Mouse (Mus musculus) G1E (cell line): Measurements from ENCODE around the gene Mief1. TPM values are rescaled to one million over a fixed set of nuclear protein-coding genes. Genes with fewer than 3 reads are reported as not detected.

Experiments used
- ATAC-seq: 2 replicates; pipeline ENCODE4 v1.8.0; 2016; ENCODE audit warnings: mild to moderate bottlenecking; ENCODE audit not compliant: insufficient number of reproducible peaks, poor library complexity, low FRiP score, severe bottlenecking; ENCODE audit errors: extremely low read depth
- DNase-seq: peaks from one replicate; pipeline ENCODE4 v3.0.0; 2012; ENCODE audit warnings: low spot score
- H3K27me3 ChIP-seq: 2 replicates; pipeline ENCODE4 v1.6.1; 2012; ENCODE audit warnings: mild to moderate bottlenecking, low read length, inconsistent platforms; ENCODE audit not compliant: insufficient read depth
- H3K36me3 ChIP-seq: replicated peaks from 2 replicates; pipeline ENCODE3; 2012; ENCODE audit warnings: mild to moderate bottlenecking, inconsistent platforms
- H3K4me1 ChIP-seq: 2 replicates; pipeline ENCODE4 v1.6.1; 2012; ENCODE audit warnings: low read depth, low read length, inconsistent platforms, mixed read lengths; ENCODE audit not compliant: insufficient read depth
- H3K4me3 ChIP-seq: 2 replicates; pipeline ENCODE4 v1.5.1; 2012; ENCODE audit warnings: low read depth, mild to moderate bottlenecking, inconsistent platforms, low read length, moderate library complexity, mixed read lengths
- H3K9me3 ChIP-seq: replicated peaks from 2 replicates; pipeline ENCODE4 v1.6.1; 2012; ENCODE audit warnings: inconsistent platforms
- CTCF ChIP-seq: IDR thresholded peaks from 2 replicates; pipeline ENCODE4 v1.5.1; 2012; ENCODE audit warnings: low read depth, low read length, inconsistent platforms, mixed read lengths
- GATA1 ChIP-seq: IDR thresholded peaks from 2 replicates; pipeline ENCODE4 v1.6.1; 2012; ENCODE audit warnings: borderline replicate concordance, low read length, inconsistent platforms, mixed read lengths
- GATA2 ChIP-seq: IDR thresholded peaks from 2 replicates; pipeline ENCODE4 v1.6.1; 2012; ENCODE audit warnings: low read depth, low read length, inconsistent platforms, borderline replicate concordance
- POLR2AphosphoS5 ChIP-seq: IDR thresholded peaks from 2 replicates; pipeline ENCODE4 v1.6.1; 2012; ENCODE audit warnings: low read depth, low read length, inconsistent platforms; ENCODE audit not compliant: insufficient replicate concordance
- TAL1 ChIP-seq: conservative IDR thresholded peaks from 2 replicates; pipeline ENCODE4 v1.6.1; 2012; ENCODE audit warnings: low read depth, low read length, inconsistent platforms, mixed read lengths
- polyA plus RNA-seq: library from polyadenylated mRNA; stranded (reverse); fragments of >175 nt; gene quantifications from 2 replicates; pipeline ENCODE4 v1.2.3, GENCODE M21; 2012
- total RNA-seq, 2 experiments: library from RNA; stranded (forward) in 1 of 2; stranded (reverse) in 1 of 2; fragments of 200-1000 nt in 1 of 2; fragments of >200 nt in 1 of 2; fragmentation: Nextera tagmentation in 1 of 2; gene quantifications; 2 replicates each; pipeline ENCODE4 v1.2.3; 2014 to 2017

The Mief1 gene
- total RNA-seq (2014; fragmentation: Nextera tagmentation) = 35.4 and 44.9 TPM in 2 replicates
- total RNA-seq (2017) = 36.1 and 36.8 TPM in 2 replicates
- polyA plus RNA-seq = 20.2 and 26.6 TPM in 2 replicates

DNA sequence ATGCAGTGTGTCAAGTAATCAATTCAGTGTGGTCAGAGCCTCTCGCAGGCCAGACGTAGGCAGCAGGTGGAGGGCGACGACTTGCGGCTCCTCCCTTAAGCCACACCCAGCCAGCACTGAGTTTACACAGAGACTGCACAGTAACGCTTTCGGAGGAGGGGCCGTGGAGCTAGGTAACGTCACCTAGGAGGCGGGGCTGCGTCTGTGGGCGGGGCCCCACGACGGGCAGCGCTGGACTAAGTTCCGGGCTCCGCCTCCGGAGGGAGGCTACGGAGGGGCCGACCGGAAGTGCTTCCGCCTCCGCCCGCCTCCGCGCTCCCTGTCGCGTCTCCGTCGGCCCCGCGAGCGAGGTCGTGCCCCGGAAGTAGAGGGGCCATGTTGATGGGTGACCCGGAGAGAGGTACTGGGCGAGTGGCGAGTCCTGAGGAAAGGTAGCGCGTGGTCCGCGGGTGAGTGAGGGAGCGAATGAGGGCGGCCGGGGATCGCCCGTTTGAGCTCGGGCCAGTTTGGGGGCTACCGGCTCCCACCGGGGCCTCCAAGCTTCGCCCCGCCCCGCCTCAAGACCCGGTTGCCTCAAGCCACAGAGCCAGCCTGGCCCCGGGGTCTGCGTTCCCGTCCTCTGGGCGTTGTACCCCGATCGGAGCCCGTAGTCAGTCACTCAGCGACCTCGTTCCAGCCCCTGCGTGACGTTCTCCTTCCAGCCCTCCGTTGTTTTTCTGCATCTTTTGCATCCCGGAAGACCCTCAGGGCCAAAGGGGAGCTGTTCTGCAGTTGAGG lies at the start of gene Mief1:
Gene Mief1 (plus strand): TSS at position 286 of the 777 bp plus-strand sequence.
- H3K4me1 ChIP-seq = peaks cover 41% of the 10 kb centered on the region
- ATAC-seq = peak; percentile 98

DNA sequence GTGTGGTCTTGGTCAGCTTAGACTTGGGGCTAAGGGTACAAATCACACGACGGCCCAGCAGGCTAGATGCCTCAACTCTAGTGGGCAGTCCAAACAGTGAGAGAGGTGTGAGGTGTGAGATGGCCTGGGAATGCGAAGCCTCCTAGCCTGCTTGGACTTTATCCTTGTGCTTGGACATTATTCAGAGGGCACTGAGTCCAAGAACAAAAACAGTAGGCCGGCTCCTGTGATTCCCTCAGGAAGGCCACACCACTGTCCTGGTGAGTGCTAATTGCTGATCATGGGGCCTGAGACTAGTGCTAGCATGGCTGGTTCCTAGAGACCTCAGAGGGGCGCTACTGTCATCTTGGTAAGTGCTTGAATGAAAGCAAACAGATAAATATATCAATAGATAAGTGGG lies 44.9 kb upstream of the Mief1 start:
- no peaks in the 10 kb centered on the region for H3K36me3 ChIP-seq
- peaks cover 41% of the 10 kb centered on the region for H3K27me3 ChIP-seq
- TF ChIP-seq GATA1 = no peak
- TF ChIP-seq POLR2AphosphoS5 = no peak
- no peak for TF ChIP-seq GATA2
- no peak for TF ChIP-seq TAL1
- no peak for TF ChIP-seq CTCF
- H3K4me3 ChIP-seq = no peak overlapping the region
- ATAC-seq (no peak), DNase-seq (no peak)
- no peaks in the 10 kb centered on the region for H3K4me1 ChIP-seq
- H3K9me3 ChIP-seq = no peaks in the 10 kb centered on the region

More for the DNA sequence above, at the start of gene Mief1:
- peaks cover 37% of the 10 kb centered on the region for H3K36me3 ChIP-seq
- H3K9me3 ChIP-seq = no peaks in the 10 kb centered on the region
- peak; percentile 92 for DNase-seq
- TF ChIP-seq TAL1 (no peak), POLR2AphosphoS5 (no peak), GATA2 (no peak)
- H3K27me3 ChIP-seq = peaks cover 13% of the 10 kb centered on the region
- H3K4me3 ChIP-seq = peak within 1 kb of the TSS; percentile 93

DNA sequence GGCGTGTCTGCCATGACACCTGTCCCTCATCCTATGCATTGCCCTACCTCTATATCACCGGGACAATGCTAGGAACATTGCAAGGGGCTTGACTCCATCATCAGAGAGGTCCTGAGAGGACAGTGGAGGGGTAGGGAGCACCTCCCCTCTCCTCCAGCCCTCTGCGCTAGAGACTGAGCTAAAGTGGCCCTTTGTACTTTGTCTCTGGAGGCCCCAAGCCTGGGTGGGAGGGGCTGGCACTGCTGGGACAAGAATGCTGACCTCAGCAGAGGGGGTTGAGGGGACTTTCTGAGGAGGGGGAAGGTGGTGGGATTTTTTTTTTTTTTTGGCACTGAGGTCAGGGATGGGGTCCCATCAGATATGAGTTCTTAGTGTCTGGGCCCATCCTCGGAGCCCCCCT lies 43.7 kb upstream of the Mief1 start:
- H3K4me3 ChIP-seq = no peak overlapping the region
- H3K4me1 ChIP-seq = no peaks in the 10 kb centered on the region
- no peak for ATAC-seq
- no peak for DNase-seq
- no peaks in the 10 kb centered on the region for H3K36me3 ChIP-seq
- peaks cover 45% of the 10 kb centered on the region for H3K27me3 ChIP-seq
- TF ChIP-seq GATA2 (no peak), GATA1 (no peak), POLR2AphosphoS5 (no peak), CTCF (no peak), TAL1 (no peak)
- no peaks in the 10 kb centered on the region for H3K9me3 ChIP-seq

DNA sequence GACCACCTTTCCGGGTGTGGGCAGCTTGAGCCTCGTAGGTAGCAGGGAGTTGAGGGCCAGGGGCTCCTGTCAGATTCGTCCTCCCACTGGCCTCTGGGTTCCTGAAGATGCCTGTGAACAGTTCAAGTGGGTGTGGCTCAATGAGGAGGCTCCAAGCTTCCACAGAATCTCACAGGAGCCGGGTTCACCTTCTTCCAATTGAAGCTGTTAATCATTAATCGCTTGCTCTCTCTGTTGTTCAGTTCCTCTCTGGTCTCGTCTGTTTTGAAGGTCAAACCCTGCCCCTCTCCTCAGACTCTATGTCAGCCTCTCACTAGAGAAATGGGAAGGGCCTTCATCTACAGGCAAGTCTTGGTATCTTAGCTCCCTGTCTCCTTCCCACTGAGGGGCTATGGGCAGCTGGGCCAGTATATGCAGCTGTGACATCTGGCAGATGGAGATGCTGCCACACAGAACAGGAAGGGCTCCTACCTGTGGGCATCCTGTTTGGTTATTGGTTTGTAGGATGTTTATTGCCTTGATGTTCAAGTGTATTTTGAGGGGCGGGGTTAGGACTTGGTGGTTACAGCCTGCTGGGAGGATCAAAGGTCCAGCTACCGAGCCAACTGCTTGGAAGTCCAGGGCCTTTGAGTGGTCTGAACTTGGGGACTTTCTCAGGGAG lies 42.1 kb upstream of the Mief1 start:
- H3K4me1 ChIP-seq = no peaks in the 10 kb centered on the region
- no peaks in the 10 kb centered on the region for H3K9me3 ChIP-seq
- peaks cover 37% of the 10 kb centered on the region for H3K27me3 ChIP-seq
- DNase-seq (no peak), ATAC-seq (no peak)
- no peak overlapping the region for H3K4me3 ChIP-seq
- TF ChIP-seq GATA2 (no peak), POLR2AphosphoS5 (no peak), TAL1 (no peak), GATA1 (no peak), CTCF (no peak)
- no peaks in the 10 kb centered on the region for H3K36me3 ChIP-seq

DNA sequence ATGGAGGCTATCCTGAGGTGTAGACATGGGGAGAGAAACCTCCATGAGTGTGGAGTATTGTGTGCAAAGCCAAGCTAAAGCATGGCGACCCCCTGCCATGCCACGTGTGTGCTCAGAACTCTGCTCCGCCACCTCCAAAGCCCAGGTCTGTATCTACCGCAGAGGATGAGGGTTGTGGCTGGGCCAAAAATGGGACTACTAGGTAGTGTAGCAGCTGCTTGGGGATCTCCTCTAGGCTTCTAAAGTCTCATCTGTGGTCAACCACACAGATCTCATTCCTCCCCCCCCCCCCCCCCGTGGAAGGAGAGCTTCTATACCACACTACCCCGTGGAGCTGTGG lies 41.6 kb upstream of the Mief1 start:
- H3K4me1 ChIP-seq = no peaks in the 10 kb centered on the region
- H3K27me3 ChIP-seq = peaks cover 36% of the 10 kb centered on the region
- TF ChIP-seq CTCF (no peak), POLR2AphosphoS5 (no peak), TAL1 (no peak), GATA1 (no peak), GATA2 (no peak)
- no peak overlapping the region for H3K4me3 ChIP-seq
- H3K9me3 ChIP-seq = no peaks in the 10 kb centered on the region
- H3K36me3 ChIP-seq = no peaks in the 10 kb centered on the region
- DNase-seq = no peak
- no peak for ATAC-seq

DNA sequence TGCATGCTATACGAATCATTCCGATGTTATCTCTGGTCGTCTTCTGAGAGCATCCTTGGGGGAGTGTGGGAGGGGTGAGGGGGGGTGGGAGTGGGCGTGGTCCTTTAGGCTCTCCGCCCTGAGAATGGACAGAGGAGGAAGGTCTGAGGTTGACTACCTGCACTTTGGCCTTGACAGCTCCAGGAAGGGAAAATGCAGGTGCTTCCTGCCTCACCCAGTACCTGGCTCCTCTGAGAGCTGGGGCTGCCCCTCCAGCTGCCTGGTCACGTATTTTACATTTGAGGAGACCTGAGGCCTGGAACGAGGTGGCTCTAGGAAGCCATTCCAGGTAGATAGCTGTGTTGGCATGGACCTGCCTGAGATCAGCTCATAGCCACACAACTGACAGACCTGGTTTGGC lies 41.0 kb upstream of the Mief1 start:
- Histone ChIP-seq H3K4me3 (no peak overlapping the region), H3K27me3 (peaks cover 34% of the 10 kb centered on the region), H3K9me3 (no peaks in the 10 kb centered on the region), H3K36me3 (no peaks in the 10 kb centered on the region), H3K4me1 (no peaks in the 10 kb centered on the region)
- DNase-seq = no peak
- no peak for ATAC-seq
- TF ChIP-seq GATA1 (no peak), GATA2 (no peak), TAL1 (no peak)
